Mouse (Mus musculus) kidney, postnatal 25 days (tissue): ENCODE measurements around the gene Poc1a.

ENCODE experiments used
- DNase-seq, 2 experiments: peaks; one replicate each; pipeline ENCODE4 v3.0.0; 2021; ENCODE audit warnings: mixed read lengths in 2 of 2

Poc1a gene

GRCm38 (mm10) chr9:106301446-106302080 lies 20.7 kb downstream of the Poc1a start:
- DNase-seq = no peak

- no peak for DNase-seq
Observed at GRCm38 (mm10) chr9:106302446-106303150, 21.7 kb downstream of the Poc1a start.

GRCm38 (mm10) chr9:106303460-106303960 lies 22.6 kb downstream of the Poc1a start:
- DNase-seq = no peak

- peak; percentile 44 to 82 for DNase-seq
Observed at GRCm38 (mm10) chr9:106305228-106305627, 24.4 kb downstream of the Poc1a start.

- DNase-seq = peak; percentile 77 to 81
Observed at GRCm38 (mm10) chr9:106306662-106307351, 25.9 kb downstream of the Poc1a start.

- DNase-seq = no peak
Observed at GRCm38 (mm10) chr9:106308151-106308550, 27.3 kb downstream of the Poc1a start.

- DNase-seq = peak; percentile 42 to 59
Observed at GRCm38 (mm10) chr9:106308555-106308954, 27.7 kb downstream of the Poc1a start.

GRCm38 (mm10) chr9:106308983-106309382 lies 28.1 kb downstream of the Poc1a start:
- no peak for DNase-seq

- DNase-seq = no peak
Observed at GRCm38 (mm10) chr9:106309859-106310258, 29.0 kb downstream of the Poc1a start.

- DNase-seq = no peak
Observed at GRCm38 (mm10) chr9:106311625-106312191, 30.8 kb downstream of the Poc1a start.

GRCm38 (mm10) chr9:106312950-106313360 lies 32.1 kb downstream of the Poc1a start:
- peak; percentile 85 to 94 for DNase-seq

- DNase-seq = no peak
Observed at GRCm38 (mm10) chr9:106314196-106314595, 33.3 kb downstream of the Poc1a start.

GRCm38 (mm10) chr9:106318074-106318473 lies 37.2 kb downstream of the Poc1a start:
- DNase-seq = no peak

- no peak for DNase-seq
Observed at GRCm38 (mm10) chr9:106319095-106319494, 38.2 kb downstream of the Poc1a start.

- DNase-seq = no peak
Observed at GRCm38 (mm10) chr9:106322497-106322896, 41.6 kb downstream of the Poc1a start.

GRCm38 (mm10) chr9:106326241-106326640 lies 45.4 kb downstream of the Poc1a start:
- no peak for DNase-seq

- DNase-seq = no peak
Observed at GRCm38 (mm10) chr9:106327125-106327809, 46.4 kb downstream of the Poc1a start.

- DNase-seq = no peak
Observed at GRCm38 (mm10) chr9:106328068-106328610, 47.3 kb downstream of the Poc1a start.

- DNase-seq = no peak
Observed at GRCm38 (mm10) chr9:106328772-106329511, 48.1 kb downstream of the Poc1a start.

GRCm38 (mm10) chr9:106332746-106333145 lies 51.9 kb downstream of the Poc1a start:
- no peak for DNase-seq

GRCm38 (mm10) chr9:106337620-106338019 lies 56.8 kb downstream of the Poc1a start:
- DNase-seq = no peak
